Mouse (Mus musculus) cerebellum, adult 8-10 months (tissue): ENCODE measurements around the gene Sun5.
"Not testable (repeated sequence)": the region's sequence is repeated elsewhere in the genome, so short reads cannot be mapped to it uniquely, and the experiment has no call there.

ENCODE experiments used
- DNase-seq: peaks from one replicate; pipeline ENCODE4 v3.0.0; 2022

Gene Sun5

GRCm38 (mm10) chr2:153870984-153871383 is at the start of gene Sun5:
Gene Sun5, minus strand, starts transcription at chr2:153871084.
- DNase-seq: no peak

DNA sequence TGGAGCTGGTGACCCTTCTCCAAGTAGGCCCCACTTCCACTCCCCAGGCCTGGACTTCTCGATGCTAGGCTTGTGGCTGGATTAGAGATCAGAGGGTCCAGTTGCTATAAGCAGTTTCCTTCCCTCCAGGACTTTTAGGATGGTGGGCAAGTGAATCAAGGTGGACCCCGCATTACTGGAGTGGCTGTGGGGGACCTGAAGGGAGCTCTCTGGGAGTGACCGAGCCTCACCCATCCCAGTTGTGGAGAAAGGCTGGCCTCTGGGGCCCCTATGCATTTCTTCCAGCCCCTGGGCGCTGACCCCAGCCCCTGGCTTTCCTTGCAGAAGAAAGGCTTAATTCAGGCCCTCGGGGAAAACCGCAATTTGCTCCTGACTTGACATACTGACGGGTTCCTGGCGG is 47.0 kb upstream of the Sun5 start, which contains the start of gene Bpifb3:
Bpifb3 (plus strand) TSS at position 301 of the 400 bp plus-strand sequence.
- DNase-seq: no peak

GRCm38 (mm10) chr2:153914151-153914550 is 43.3 kb upstream of the Sun5 start:
- no peak for DNase-seq

DNA sequence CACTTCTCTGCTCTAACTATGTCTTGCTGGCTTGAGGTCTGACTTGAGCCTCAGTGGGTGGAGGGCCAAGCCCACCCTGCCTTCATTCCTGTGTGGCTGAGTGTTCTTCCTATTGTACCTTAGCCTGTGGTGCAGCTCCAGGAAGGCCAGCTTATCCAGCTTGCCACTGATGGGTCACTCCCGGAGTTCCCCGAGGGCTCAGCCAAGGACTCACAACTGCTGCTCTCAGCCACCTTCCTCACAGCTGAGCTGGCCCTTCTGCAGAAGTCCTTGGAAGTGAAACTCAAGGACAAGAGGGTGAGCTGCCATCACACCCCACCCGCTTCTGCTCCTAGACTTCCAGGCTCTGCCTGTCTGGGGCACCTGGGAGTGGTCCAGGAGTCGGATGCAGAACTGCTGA is 35.7 kb upstream of the Sun5 start:
- no peak for DNase-seq

DNA sequence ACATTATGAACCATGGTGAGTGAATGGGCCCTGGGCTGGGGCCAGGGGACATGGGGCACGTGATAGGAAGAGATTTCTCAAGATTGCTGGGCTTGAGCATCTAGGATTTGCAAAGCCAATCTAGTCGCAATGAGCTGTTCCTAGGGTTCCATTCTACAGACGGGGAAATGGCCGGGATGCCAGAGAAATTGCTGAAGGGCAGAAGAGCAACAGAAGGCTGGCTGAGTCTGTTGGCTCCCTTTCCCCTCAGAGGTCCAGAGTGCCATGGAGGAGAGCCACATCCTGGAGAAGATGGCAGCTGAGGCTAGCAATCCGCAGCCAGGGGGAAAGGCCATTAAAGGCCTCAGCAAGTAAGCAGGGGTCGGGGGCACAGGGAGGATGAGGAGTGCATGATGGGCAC is 31.8 kb upstream of the Sun5 start:
- DNase-seq: peak; percentile 68

- no peak for DNase-seq
These were observed 29.2 kb upstream of the Sun5 start, which contains the start of gene Bpifb6 for GRCm38 (mm10) chr2:153900088-153900487. Gene Bpifb6, plus strand, starts transcription at chr2:153900388.

GRCm38 (mm10) chr2:153899111-153899510 is 28.2 kb upstream of the Sun5 start:
- peak; percentile 36 for DNase-seq

DNA sequence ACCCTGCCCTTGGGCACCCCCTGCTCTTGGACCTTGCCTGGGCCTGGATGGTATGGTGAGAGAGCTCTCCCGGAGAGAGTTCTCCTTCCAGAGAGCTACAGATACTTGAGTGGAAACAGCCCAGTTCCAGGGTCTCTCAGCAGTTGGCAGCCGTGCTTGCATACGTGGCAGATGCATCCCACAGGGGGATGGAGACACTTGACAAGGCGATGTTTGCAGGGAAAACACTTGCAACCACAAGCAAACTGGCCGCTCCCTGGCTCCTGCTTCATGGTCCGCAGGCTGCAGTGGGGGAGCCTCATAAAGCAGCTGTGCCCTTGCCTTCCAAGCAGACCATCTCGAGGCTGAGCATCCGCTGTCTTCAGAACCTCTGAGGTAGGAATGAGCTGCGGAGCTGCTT is 3.9 kb upstream of the Sun5 start, which contains the start of gene Bpifb2:
Bpifb2 (plus strand) TSS at position 301 of the 400 bp plus-strand sequence.
- DNase-seq: no peak

DNA sequence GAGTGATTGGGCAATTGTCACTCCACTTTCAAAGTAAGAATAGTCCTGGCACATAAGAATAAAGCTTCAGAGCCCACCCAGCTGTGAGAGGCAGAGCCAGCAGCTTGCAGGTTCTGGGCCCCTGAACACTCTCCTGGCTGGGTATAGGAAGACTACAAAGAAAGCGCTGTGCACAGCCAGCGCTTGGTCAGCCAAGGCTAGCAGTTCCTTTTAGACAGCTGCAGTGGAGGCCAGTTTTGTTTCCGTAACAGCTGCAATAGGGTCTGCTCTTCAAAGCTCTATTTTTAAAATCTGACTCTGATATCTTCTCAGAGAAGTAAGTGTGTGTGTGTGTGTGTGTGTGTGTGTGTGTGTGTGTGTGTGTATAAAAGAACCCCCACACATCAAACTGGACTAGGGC is 8.9 kb downstream of the Sun5 start:
- no peak for DNase-seq

GRCm38 (mm10) chr2:153860715-153861114 is 10.2 kb downstream of the Sun5 start:
- no peak for DNase-seq

DNA sequence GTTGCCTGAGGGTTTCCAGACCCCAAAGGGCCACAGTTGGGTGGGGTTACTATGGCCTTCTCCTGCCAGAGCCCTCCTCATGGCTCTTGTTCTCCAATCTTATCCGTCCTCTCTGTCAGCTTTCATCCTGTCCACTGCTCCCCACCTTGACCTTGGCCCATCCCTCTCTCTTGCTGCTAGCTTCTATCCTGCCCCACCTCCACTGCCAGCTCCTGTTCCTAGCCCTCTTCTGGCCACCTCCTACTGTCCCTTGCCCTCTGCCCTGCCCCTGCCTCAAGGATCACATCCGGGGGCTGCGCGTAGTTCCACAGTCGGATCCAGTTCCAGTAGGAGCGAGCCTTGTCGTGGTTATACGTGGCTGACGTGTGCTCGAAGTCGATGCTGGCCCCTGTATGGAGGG is 10.6 kb downstream of the Sun5 start:
- no peak for DNase-seq

- peak; percentile 75 for DNase-seq
These were observed 11.3 kb downstream of the Sun5 start for GRCm38 (mm10) chr2:153859581-153859980.

GRCm38 (mm10) chr2:153853544-153853943 is 17.3 kb downstream of the Sun5 start:
- no peak for DNase-seq

DNA sequence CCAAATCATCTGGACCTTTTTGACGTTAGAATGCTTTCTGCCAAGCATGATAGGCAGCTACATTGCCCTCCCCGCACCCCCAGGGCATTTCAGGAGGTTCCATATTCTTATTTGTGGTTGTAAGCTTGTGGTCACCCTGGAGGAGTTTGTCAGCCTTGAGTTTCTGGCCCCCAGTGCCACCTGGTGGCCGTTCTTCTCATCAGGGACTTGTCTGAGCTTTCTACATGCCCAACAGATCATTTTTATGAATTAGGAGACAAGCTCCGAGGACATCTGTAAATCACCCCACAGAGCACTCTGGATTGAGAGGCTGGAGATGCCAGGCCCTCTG is 19.9 kb downstream of the Sun5 start:
- peak; percentile 81 for DNase-seq

DNA sequence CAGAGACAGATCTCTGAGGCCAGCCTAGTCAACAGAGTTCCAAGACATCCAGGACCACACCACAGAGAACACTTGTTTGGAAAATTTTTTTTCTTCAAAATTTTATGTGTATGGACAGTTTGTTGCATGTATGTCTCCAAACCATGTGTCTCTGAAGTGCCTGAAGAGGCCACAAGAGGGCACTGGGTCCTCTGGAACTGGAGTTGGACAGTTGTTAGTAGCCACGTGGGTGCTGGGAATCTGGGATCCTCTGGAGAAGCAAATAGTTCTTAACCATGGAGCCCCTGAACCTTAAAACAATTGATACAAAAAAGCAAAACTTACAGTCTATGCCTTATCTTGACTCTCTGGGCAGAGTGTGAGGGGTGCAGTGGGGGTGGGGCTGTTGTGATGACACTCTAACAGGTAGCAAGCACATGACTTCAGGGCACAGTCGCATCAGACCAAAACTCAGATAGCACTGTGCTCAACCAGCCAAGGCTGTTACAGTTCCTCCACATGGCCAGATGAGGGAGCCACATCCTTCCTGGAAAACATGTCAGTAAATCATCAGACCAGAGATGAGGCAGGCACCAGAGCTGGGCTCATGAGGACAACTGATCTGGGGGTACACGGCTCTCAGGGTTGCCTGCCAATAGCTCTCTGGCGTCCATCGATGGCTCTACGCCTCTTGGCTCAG is 20.4 kb downstream of the Sun5 start:
- DNase-seq: no peak

DNA sequence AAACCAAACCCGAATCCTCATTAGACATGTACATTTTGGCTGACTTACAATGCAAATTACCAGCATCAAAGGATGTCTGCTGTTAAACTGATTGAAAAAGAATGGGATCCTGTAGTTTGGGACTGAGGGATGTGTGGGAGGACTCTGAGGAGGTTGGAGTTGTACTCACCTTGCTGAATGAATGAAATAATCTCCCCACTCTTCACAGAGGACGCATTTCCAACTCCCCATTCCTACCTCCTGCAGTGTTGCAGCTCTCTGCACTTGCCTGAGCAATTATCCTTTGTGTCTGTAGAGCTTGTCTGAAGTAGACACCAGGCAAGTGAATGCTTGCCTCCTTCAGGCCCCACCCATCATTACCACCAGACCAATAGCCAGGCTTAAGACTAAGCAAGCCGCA is 22.5 kb downstream of the Sun5 start:
- DNase-seq: no peak

GRCm38 (mm10) chr2:153842854-153843253 is 28.0 kb downstream of the Sun5 start:
- no peak for DNase-seq

GRCm38 (mm10) chr2:153833291-153833690 is 37.6 kb downstream of the Sun5 start:
- no peak for DNase-seq

GRCm38 (mm10) chr2:153828704-153829103 is 42.2 kb downstream of the Sun5 start:
- DNase-seq: no peak

DNA sequence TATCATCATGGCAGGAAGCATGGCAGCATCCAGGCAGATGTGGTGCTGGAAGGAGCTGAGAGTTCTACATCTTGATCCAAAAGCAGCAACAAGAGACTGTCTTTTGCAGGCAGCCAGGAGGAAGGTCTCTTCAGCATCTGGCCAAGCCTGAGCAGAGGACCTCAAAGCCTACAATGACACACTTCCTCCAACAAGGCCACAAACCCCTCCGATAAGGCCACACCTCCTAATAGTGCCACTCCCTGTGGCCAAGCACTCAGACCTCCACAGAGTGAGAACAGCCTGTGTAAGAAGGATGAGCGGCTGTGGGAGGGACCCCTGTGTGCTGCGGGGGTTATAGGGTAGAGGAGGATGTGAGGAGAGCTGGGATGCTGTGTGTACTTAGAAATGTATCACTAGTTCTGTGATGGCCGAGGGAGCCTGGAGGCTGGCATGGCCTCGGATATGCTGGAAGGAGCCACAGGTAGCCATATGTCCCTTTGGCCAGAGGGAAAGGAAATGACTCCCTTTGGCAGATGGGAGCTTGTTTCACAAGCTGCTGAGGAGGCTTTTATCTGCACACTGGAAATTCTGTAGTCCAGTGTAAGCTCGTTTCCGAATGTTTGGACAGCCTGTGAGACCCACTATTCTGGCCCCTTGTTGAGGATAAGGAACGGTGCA is 43.6 kb downstream of the Sun5 start:
- peak; percentile 77 for DNase-seq

- not testable (repeated sequence) for DNase-seq
These were observed 45.0 kb downstream of the Sun5 start for GRCm38 (mm10) chr2:153825900-153826299.

DNA sequence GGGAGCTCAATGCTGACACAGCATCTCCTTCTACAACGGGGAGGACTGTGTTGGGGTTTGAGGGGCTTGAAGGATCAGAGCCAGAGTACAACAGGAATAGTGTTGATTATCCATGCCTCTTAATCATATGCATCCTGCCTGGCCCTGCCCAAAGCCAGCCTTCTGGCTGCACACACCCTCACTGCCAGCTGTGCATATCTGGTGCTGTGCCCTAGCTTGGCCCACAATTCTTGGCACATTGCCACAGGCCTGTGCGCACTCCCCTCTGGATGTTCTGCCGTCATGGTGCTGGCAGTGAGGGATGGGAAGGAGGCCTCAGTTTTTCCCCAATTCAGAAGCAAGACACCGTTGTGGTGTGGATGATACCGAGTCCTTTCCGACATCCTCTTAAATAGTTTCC is 46.3 kb downstream of the Sun5 start:
- no peak for DNase-seq

- no peak for DNase-seq
These were observed 48.8 kb downstream of the Sun5 start for GRCm38 (mm10) chr2:153822005-153822543.

DNA sequence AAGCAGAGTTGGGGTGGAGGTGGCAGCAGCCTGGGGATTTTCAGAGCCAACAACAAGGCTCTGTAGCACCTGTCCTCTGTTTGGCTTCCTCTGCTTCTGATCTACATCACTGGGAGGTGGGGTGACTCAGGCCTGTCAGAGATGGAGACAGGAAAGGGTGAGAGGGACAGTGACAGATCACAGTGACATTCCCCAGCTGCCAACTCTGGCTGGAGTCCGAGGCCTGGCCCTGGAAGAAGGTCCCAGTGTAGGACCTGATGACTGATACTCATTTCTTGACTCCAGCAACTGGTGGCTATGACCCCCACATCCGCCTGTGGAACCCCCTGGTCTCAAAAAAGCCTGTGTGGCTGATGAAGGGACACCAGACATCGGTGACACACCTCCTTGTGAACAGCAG is 61.0 kb downstream of the Sun5 start:
- DNase-seq: no peak
